Mouse (Mus musculus) CD4-positive, CD25-positive, alpha-beta regulatory T cell, adult 9 weeks (primary cell): ENCODE results near the gene AL732309.1. TPM values are rescaled to one million over a fixed set of nuclear protein-coding genes. Genes with fewer than 3 reads are reported as not detected.

ENCODE experiments used
- polyA plus RNA-seq: library from polyadenylated mRNA; unstranded; fragments of 100-300 nt; shearing (Covaris generic); gene quantifications from one replicate; pipeline ENCODE4 v1.2.1, GENCODE M21; 2017

AL732309.1 gene
- 9.0 TPM for polyA plus RNA-seq

DNA sequence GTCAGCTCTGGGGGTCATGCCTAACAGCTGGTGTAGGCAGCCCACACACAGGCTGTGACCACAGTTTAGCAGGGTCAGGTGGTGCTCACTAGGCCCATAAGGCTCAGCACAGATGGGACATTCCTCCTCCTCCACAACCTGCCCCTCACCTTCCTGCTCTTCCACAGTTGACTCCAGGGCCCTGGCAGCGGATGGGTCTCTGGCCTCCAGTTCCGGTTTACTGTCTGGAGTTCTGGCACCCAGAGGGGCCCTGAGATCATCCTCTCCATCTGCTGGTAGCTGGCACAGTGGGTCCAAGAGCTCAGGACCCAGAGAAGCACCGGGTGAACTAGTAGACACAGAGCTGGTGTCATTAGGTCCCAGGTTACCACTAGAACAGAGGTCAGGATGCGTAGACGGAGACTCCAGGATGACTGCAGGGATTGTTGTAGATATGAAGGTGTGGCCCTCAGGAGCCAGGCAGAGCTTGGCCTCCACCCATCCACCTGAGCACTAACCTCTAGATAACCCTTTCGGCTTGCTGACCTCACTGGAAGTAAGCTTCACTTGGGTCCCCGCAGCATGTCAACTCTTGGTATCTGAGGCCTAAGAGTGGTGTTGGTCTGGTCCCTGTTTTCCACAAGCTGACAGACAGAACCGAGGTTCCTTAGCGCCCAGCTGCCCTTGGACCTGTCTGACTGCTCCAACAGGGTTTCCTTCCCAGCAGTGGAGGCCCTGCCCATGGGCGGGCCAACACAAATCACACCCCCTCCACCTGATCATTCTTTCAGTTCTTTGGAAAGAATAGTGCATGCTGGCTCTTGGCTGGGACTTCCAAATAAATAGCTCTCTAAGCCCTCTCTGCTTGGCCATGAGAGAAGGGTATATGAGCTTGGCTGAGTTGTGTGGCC, at the start of gene AL732309.1:
Gene AL732309.1, minus strand, starts transcription at position 681 of the 890 bp plus-strand sequence.

DNA sequence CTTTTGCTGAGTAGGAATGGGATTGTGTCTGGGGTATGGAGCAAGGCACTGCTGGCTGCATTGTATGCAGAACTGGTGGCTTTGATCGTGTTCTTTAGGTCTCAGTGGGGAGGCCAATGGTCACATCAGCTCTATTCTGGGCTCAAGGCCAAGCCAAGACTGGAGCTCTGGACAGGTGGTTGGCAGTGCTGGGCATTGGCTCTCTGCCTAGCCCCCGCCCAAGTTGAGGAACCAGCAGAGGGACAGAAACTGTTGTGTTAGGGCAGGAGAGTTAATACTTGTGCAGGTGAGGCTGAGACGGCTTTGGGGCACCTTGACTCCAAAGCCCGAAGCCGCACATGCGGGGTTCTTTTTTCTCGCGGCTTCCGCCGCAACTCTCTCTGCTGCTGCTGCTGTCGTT, 43.0 kb upstream of the AL732309.1 start, which contains the start of gene Lrrc26:
Gene Lrrc26, plus strand, starts transcription at position 265 of the 400 bp plus-strand sequence.

DNA sequence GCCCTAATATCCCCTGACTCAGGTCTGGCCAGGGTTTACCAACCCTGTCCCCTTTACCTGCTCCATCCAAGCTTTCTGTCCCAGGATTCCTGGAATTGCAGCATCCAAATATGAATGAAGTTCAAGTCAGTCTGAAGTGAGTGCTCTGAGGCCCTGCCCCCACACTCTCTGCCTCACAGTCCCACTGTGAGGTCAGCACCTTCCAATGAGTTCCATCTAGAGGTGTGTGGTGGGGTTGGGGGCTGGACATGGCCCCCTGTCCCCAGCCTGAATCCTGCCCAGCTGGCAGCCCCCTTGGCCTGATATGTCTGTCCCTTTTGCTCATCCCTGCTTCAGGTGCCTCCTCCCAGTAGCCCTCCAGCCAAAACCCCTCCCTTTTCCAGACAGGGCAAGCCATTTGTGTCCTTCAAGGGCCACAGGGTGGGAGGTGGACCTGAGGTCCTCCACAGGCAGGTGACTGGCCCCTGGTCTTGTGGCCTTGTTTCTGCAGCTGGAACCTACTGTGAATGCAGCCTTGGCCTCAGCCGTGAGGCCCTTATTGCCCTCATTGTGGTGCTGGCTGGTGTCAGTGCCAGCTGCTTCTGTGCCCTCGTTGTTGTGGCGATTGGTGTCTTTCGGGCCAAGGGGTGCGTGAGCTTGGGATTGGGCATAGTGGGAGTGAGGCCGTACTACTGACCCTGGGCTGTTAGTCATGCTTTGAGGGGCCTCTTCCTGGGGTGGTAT, 41.4 kb upstream of the AL732309.1 start, which contains the start of gene Tmem210:
Gene Tmem210, plus strand, starts transcription at position 219 of the 723 bp plus-strand sequence.

DNA sequence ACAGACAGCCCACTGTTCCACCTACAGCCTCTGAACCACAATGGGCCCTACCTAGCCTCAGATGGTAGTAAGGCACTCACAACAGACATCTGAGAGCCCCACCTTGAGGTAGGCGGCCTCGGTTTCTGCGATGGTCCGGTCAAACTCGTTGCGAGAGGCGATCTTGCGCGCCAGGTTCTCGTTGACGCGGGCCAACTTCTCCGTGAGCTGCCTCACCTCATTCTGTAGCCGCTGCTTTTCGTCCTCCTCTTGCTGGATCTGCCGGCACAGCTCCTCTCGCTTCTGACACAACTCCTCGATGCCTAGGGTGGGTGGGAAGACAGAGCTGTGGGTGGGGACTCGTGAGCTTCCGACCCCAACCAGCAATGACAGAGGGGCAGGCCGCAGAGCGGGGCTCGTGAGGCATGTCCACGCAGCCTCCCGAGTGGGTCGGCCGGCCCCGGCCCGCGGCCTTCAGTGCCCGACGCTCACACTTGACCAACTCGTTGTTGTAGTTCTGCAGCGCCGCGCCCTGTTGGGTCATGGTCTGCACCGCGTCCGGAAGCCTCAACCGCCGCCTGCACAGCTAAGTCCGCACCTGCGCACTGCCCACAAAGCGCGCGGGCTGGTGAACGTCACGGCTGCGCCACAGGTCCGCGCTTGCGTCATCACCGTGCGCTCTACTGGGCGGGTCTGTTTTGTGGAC, 25.3 kb upstream of the AL732309.1 start, which contains the start of the genes Ssna1 and Anapc2:
Gene Ssna1, minus strand, starts transcription at position 612 of the 685 bp plus-strand sequence.
Gene Anapc2, plus strand, starts transcription at position 652 of the 685 bp plus-strand sequence.

DNA sequence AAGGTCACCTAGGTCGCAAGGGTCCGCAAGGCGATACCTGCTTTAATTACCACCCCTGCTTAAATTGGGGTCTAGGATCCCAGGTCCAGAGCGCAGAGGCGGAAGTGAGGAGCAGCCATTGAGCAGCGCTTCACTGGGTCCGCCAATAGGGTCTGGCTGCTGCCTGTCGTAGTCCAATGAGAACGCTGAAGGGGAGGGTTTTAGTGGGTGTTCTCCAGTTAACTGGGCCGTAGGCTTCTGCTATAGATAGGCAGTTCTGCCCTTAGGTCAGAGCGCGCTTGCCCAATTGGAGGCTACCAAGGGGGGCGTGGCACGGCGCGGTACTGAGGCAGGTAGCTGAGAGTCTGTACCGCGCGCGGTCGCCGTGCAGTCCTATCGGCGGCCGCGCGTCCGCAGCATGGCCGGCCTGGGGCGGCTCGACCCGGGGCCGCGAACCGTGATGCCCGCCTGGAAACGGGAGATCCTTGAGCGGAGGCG, 15.7 kb upstream of the AL732309.1 start, which contains the start of gene Tprn:
Gene Tprn, plus strand, starts transcription at position 328 of the 477 bp plus-strand sequence.

DNA sequence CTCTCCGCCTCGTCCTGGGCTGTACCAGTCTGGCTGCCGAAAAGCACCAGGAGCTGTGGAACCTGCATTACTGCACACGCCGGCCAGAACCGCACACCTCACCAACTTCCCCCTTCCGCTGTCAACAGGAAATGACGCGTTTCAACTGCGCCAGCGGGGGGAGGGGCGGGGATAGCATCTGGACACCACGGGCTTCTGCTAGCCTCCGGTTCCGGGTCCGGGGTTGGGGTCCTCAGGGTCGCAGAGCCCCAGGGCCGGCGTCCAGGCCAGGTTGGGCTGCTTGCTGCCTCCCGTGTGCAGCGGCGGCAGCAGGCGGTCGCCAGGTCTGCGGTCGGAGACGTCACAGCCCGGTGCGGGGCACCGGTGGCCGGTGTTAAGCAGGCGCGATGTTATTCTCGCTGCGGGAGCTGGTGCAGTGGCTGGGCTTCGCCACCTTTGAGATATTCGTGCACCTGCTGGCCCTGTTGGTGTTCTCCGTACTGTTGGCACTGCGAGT, 8.7 kb upstream of the AL732309.1 start, which contains the start of gene Tmem203:
Gene Tmem203, plus strand, starts transcription at position 156 of the 496 bp plus-strand sequence.

DNA sequence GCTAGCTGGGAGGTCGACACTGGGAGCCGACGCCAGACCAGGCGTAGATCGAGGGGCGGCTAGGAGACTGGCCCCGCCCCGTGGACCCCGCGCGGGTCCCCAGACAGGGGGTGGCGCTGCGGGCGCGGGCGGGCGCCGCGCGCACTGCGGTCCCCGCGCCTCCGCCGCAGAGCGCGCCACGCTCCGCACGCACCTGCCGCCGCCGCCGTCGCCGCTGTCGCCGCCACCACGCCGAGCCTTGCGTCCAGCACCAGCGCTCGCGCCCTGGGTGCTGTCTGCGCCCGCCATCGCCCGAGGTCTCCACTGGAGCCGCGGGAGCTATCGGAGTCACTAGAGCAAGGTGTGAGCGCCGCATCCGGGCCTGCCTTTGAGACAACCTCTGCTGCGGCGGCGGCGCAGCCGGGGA, 4.6 kb downstream of the AL732309.1 start, which contains the start of the genes Rnf208 and Cysrt1:
Gene Rnf208, plus strand, starts transcription at position 155 of the 406 bp plus-strand sequence.
Gene Cysrt1, minus strand, starts transcription at position 352 of the 406 bp plus-strand sequence.

DNA sequence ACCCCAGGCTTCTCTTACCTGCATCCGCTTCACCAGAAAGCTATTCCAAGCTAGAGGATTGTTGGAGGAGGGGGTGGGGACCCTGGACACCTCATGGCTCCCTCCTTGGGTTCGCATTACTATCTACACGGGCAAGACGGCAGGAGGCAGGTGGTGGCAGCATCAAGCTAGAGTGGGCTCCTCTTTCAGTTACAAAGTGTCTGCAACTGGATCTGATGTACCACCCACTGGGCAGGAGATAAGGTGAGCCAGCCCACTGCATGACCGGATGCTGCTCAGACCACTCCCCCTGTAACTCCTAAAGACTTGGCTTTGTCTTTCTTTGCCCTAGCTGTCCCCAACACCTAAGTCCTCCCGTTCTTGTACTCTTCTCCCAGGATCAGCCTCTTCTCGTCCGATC, 10.0 kb downstream of the AL732309.1 start, which contains the start of gene Rnf224:
Gene Rnf224, minus strand, starts transcription at position 174 of the 400 bp plus-strand sequence.

DNA sequence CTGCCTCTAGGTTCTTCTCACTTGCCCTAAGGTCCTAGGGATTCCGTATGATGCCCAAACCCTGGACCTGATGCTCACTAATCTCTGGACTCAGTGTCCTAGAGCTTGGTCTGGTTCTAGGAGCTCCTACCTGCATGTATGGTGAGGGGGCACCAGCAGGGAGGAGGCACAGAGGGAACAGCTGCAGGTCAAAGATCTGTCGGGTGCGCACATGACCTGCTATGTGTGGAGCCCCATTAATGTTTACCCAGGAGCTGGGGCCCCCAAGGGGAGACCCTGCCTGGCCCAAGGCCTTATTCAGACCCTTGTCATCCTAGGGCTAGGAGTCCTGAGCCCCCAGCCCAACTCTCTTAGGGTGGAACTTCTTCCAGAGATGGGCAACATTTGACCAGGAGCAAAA, 12.6 kb downstream of the AL732309.1 start, which contains the start of gene Slc34a3:
Gene Slc34a3, minus strand, starts transcription at position 315 of the 400 bp plus-strand sequence.

DNA sequence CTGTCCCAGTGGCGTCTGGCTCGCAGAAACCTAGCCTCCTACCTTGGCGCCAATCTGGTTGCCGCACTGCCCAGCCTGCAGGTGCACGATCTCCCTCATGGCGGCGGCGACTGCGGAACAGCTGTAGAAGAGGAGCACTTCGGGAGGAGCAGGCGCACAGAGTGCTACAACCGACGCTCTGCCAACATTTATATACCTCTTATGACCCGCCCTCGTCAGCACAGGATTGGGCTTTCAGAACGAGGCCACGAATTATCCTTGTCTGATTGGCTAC, 22.2 kb downstream of the AL732309.1 start, which contains the start of gene Tubb4b:
Gene Tubb4b, minus strand, starts transcription at position 211 of the 274 bp plus-strand sequence.

DNA sequence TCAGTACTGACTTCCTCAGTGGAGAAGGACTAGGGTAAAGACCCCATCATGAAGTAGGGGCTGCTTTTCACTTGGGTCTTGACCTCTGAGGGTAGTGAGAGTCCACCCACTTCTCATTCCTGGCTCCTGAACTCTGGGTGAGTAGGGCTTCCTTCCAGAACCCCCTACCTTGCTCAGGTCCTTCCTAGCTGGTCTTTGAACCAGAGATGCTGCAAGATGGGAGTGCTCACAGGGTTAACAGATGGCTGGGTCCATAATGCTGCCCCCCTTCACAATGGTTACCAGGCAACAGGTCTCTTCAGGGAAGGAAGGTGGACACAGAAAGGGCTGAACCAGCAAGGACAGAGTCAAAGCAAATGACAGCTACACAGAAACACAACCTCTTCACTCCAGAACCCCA, 28.2 kb downstream of the AL732309.1 start, which contains the start of gene Fam166a:
Gene Fam166a, plus strand, starts transcription at position 301 of the 400 bp plus-strand sequence.

DNA sequence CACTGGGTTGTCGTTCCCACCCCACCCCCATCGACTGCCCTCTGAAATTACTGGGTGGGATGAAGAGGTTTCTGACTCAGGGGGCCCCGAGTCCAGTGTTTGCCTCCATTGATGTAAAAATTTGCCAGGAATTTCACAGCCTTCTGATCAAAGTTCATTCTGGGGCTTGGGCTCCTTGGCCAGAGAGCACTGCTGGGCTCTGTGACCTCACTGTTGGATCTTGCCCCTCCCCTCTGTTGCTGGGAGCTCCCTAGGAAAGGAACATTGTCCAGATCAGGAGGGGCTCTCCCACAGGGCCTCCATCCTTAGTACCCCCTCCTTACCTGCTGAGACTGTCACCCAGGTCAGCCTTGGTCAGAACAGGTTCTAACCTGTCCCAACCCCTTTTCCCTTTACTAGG, 32.2 kb downstream of the AL732309.1 start, which contains the start of gene Stpg3:
Gene Stpg3, minus strand, starts transcription at position 194 of the 400 bp plus-strand sequence.

DNA sequence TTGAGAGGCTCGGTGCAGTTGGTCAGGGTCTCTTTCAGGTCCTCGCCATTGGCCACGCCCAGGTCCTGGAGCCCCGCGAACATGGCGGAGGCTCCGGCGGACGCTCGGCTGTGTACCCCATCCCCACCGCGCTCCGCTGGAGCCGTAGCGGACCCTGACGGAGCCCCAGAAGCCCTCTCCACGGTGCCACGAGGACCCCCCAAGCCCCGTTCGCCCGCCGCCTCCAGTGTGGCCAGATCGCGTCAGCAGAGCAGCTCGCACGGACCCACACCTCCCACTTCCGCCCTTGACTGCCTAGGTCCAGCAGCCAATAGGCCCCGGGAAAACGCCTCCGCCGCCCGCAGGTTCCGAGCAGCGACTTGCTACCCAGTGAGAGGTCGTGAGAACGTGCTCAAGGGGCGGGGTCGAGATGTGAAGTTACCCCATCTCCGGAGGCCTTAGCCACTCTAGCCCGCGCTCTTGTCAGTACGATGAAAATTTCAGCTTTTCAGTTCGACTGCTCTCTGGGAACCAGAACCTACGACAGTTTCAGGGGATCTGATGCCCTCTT, 35.5 kb downstream of the AL732309.1 start, which contains the start of gene Nelfb:
Gene Nelfb, minus strand, starts transcription at position 369 of the 550 bp plus-strand sequence.

DNA sequence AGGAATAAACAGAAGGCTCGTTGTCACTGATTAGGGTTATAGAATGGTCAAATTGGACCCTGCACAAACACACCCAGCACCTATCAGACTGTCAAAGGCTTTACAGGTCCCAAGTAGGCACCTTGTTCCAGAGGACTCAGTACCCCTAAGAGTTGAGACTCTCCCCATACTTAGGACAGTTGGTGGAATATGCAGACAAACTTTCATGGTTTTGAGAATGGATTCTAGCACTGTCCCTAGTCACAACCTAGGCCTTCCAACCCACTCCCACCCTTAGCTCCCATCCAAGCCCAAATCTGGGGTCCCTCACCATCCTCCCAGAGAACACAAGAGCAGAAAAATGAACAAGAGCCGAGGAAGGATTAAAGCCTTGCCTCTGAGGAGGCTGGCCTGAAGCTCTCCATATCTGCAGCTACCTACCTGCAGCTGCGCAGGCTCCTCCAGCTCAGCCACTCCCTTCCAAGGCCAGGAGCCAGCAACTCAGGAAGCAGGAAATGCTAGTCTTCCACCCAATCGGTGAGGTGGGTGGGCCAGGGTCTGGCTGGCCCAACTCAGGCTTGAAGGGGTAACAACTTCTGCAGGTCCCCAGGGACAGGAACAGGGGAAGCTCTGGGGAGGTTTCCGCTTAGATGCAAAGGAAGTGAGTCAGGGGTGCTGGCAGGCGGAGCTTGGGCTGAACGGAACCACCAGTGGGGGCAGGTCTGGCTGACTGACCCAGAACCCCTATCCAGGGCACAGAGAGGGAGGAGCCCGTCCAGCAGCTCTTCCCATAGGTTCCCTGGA, 50.3 kb downstream of the AL732309.1 start, which contains the start of gene Tor4a:
Gene Tor4a, minus strand, starts transcription at position 715 of the 783 bp plus-strand sequence.

Other genes starting within 250 kb of the AL732309.1 start
- gene Nsmf, start 192.5 kb downstream of the AL732309.1 start, polyA plus RNA-seq: 18.3 TPM
- 0.93 TPM for gene Entpd8, start 166.6 kb downstream of the AL732309.1 start, polyA plus RNA-seq
- 12.8 TPM for gene Noxa1, start 151.7 kb downstream of the AL732309.1 start, polyA plus RNA-seq
- gene Nrarp, start 66.1 kb downstream of the AL732309.1 start, polyA plus RNA-seq: 0.25 TPM
- 144 TPM for gene Tor4a, start 50.0 kb downstream of the AL732309.1 start, polyA plus RNA-seq
- 136 TPM for gene Nelfb, start 35.4 kb downstream of the AL732309.1 start, polyA plus RNA-seq
- gene Stpg3, start 32.2 kb downstream of the AL732309.1 start, polyA plus RNA-seq: not detected
- not detected for gene Fam166a, start 28.1 kb downstream of the AL732309.1 start, polyA plus RNA-seq
- gene Tubb4b, start 22.2 kb downstream of the AL732309.1 start, polyA plus RNA-seq: 255 TPM
- not detected for gene Slc34a3, start 12.5 kb downstream of the AL732309.1 start, polyA plus RNA-seq
- not detected for gene Rnf224, start 10.1 kb downstream of the AL732309.1 start, polyA plus RNA-seq
- gene Rnf208, start 4.6 kb downstream of the AL732309.1 start, polyA plus RNA-seq: 0.67 TPM
- not detected for gene Cysrt1, start 4.4 kb downstream of the AL732309.1 start, polyA plus RNA-seq
- 15.7 TPM for gene Tmem203, start 8.6 kb upstream of the AL732309.1 start, polyA plus RNA-seq
- gene Tprn, start 15.8 kb upstream of the AL732309.1 start, polyA plus RNA-seq: 2.7 TPM
- gene Ssna1, start 25.6 kb upstream of the AL732309.1 start, polyA plus RNA-seq: 148 TPM
- gene Anapc2, start 25.6 kb upstream of the AL732309.1 start, polyA plus RNA-seq: 99.6 TPM
- gene Tmem210, start 41.3 kb upstream of the AL732309.1 start, polyA plus RNA-seq: not detected
- not detected for gene Lrrc26, start 43.1 kb upstream of the AL732309.1 start, polyA plus RNA-seq
- 0.36 TPM for gene Grin1, start 72.3 kb upstream of the AL732309.1 start, polyA plus RNA-seq
- gene Man1b1, start 85.5 kb upstream of the AL732309.1 start, polyA plus RNA-seq: 26.1 TPM
- gene Dpp7, start 109.5 kb upstream of the AL732309.1 start, polyA plus RNA-seq: 23.7 TPM
- gene Uap1l1, start 118.8 kb upstream of the AL732309.1 start, polyA plus RNA-seq: 12.9 TPM
- 0.37 TPM for gene Sapcd2, start 125.5 kb upstream of the AL732309.1 start, polyA plus RNA-seq
- not detected for gene Entpd2, start 149.0 kb upstream of the AL732309.1 start, polyA plus RNA-seq
- gene Npdc1, start 152.5 kb upstream of the AL732309.1 start, polyA plus RNA-seq: 1.1 TPM
- 6.8 TPM for gene Fut7, start 176.4 kb upstream of the AL732309.1 start, polyA plus RNA-seq
- 19.7 TPM for gene Abca2, start 181.8 kb upstream of the AL732309.1 start, polyA plus RNA-seq
- 5.3 TPM for gene Clic3, start 210.0 kb upstream of the AL732309.1 start, polyA plus RNA-seq
- 117 TPM for gene Paxx, start 214.2 kb upstream of the AL732309.1 start, polyA plus RNA-seq
- not detected for gene Ptgds, start 223.2 kb upstream of the AL732309.1 start, polyA plus RNA-seq
- gene Lcn12, start 247.0 kb upstream of the AL732309.1 start, polyA plus RNA-seq: not detected